Mouse (Mus musculus) hindbrain, embryonic 11.5 days (tissue): ENCODE data around the gene Ppl. TPM values are rescaled to one million over a fixed set of nuclear protein-coding genes. Genes with fewer than 3 reads are reported as not detected.

Source experiments
- ATAC-seq: fragments of 200-750 bp; cut with Nextera tagmentation; 2 replicates; pipeline ENCODE4 v1.8.0; 2017; ENCODE audit warnings: mild to moderate bottlenecking, moderate TSS enrichment, moderate library complexity; ENCODE audit not compliant: low FRiP score
- DNase-seq: peaks from one replicate; pipeline ENCODE4 v3.0.0-alpha.2; 2015; ENCODE audit warnings: low spot score
- H3K27ac ChIP-seq: fragments of 300-500 bp; sonication (generic); 2 replicates; pipeline ENCODE4 v1.5.1; 2014; ENCODE audit warnings: mild to moderate bottlenecking, low read depth, low read length
- H3K27me3 ChIP-seq: fragments of 300-500 bp; sonication (generic); 2 replicates; pipeline ENCODE4 v1.6.1; 2014; ENCODE audit warnings: mild to moderate bottlenecking, low read length, moderate library complexity, mixed read lengths; ENCODE audit not compliant: control insufficient read depth, insufficient read depth
- H3K36me3 ChIP-seq: fragments of 300-500 bp; sonication (generic); 2 replicates; pipeline ENCODE4 v1.6.1; 2014; ENCODE audit warnings: mild to moderate bottlenecking, low read length, moderate library complexity, mixed read lengths; ENCODE audit not compliant: control insufficient read depth, insufficient read depth
- H3K4me1 ChIP-seq: fragments of 300-500 bp; sonication (generic); replicated peaks from 2 replicates; pipeline ENCODE4 v1.6.1; 2014; ENCODE audit warnings: low read length, mixed read lengths; ENCODE audit not compliant: control insufficient read depth, insufficient read depth
- H3K4me2 ChIP-seq: fragments of 300-500 bp; sonication (generic); replicated peaks from 2 replicates; pipeline ENCODE4 v1.6.1; 2014; ENCODE audit warnings: mild to moderate bottlenecking, low read depth, low read length
- H3K4me3 ChIP-seq: fragments of 300-500 bp; sonication (generic); 2 replicates; pipeline ENCODE4 v1.5.1; 2014; ENCODE audit warnings: low read depth, low read length
- H3K9ac ChIP-seq: fragments of 300-500 bp; sonication (generic); 2 replicates; pipeline ENCODE4 v1.6.1; 2014; ENCODE audit warnings: low read depth, low read length
- H3K9me3 ChIP-seq: fragments of 300-500 bp; sonication (generic); 2 replicates; pipeline ENCODE4 v1.6.1; 2016; ENCODE audit warnings: low read length; ENCODE audit not compliant: control insufficient read depth
- WGBS: fragments of 180-500 bp; shearing (Covaris S2); extraction: QIAGEN DNeasy Blood & Tissue Kit; methylation state at CpG from one replicate; pipeline ENCODE4 v1.1.7; 2014; 5-methylcytosine and 5-hydroxymethylcytosine counted together
- polyA plus RNA-seq: library from polyadenylated mRNA; unstranded; fragments of >200 nt; fragmentation: Nextera tagmentation; extraction: Ambion mirVana; gene quantifications from 2 replicates; pipeline ENCODE4 v1.2.1, GENCODE M21; 2014

Ppl gene
- polyA plus RNA-seq, 1 experiment from 2014 or later, result 1.2 TPM

DNA sequence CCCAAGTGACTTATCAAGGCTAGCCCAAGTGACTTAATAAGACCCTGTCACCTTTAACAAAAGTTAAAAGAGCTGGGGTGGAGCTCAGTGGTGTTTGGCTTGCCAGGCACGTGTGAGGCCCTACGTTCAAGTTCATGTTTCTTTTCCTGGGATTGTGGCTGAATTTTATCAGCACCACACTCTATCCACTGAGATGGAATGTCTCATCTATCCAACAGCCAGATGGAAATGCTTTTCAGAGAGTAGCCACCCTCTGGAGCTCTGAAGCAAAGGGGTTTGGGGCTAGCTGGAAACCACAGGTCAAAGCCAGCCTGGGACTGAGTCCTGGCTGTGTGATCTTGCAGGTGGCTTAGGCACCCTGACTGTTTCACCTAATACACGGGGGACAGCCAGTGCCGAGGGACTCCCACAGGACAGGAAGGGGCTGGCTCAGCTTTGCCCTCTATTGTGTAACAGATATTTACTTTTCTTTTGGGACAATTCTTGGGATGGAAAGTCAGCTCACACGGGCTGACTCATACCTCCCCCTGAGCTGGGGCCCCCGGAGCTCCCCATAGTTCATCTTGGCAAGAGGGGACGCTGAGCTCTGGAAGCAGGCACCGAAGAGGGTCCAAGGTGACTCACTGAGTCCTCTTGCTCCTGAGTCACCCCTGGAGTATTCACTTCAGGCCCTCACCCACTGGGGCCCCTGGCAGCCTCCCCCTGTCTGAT lies 3.5 kb upstream of the Ppl start:
- ATAC-seq, result no peak
- Histone ChIP-seq H3K4me3 (no peak overlapping the region), H3K27ac (no peak overlapping the region), H3K4me1 (no peaks in the 10 kb centered on the region), H3K9ac (no peak overlapping the region), H3K4me2 (no peak overlapping the region), H3K9me3 (no peaks in the 10 kb centered on the region), H3K36me3 (no peaks in the 10 kb centered on the region), H3K27me3 (peaks cover 35% of the 10 kb centered on the region)
- WGBS, result 65% methylated on average over 8 of the region's 8 CpGs
- no peak for DNase-seq

DNA sequence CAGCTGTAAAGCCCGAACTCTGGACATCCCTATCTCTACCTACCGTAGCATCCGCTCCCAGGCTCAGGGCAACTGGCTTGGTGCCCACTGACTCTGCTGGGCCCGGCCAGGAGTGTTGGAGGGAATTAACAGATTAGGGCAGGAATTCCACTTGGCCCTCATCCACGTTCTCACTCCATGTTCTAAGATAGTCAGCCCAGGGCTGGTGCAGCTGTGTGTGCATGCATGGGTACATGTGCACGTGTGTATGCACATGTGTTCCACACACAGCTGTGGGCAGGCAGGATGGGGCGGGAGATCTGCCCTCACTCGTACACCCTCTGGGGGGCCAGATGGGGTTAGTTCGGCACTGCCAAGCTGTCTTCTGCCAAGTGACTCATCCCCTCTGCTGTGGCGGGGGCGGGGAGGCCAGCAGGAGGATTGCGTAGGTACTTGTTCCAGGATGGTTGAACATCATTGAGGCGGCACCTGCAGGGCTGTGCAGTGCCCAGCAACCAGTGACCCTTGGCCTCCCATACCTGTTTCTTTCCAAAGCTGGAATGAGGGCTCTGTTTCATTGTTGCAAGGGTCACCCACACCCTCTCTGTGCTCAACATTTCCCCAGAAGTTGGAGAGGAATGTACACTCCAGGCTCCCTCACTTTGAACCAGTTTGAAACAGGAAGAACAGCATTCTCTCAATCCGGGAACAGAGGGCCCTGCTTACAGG lies 2.6 kb upstream of the Ppl start:
- H3K27me3 ChIP-seq, result peaks cover 41% of the 10 kb centered on the region
- H3K36me3 ChIP-seq, result no peaks in the 10 kb centered on the region
- no peak for DNase-seq

DNA sequence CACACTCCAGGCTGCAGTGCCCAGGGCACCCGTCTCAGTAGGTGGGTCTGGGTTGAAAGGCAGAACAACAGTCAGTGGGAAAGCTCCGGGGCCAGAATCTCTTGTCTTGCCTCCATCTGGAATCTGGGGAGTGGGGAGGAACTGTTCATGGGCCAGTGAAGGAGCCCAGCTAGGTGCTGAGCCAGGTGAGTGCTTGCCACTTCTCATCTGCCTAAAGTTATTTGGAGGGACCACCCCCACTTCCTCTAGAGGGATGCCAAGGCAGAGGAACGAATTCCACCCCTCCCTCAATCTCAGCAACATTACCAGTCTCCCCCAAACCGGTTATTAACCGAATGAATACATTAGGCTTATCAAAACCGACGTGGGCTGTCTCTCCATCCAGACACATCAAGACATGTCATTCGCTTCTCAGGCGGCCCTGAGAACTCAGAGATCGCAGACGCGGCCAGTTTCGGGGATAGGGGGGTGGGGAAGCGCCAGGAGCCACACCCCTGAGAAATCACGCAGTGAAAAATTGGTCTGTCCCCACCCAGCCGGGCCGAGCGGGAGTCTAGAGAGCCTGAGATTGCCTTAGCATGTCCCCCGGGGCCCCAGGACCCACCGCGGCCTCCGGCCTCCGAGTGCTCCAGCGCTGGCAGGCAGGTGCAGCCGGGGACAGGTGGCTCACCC lies 834 bp downstream of the Ppl start:
- DNase-seq, result no peak
- Histone ChIP-seq H3K9me3 (no peaks in the 10 kb centered on the region), H3K4me2 (no peak overlapping the region; the same call in 1 of the 2 replicates), H3K36me3 (no peaks in the 10 kb centered on the region), H3K27me3 (peaks cover 42% of the 10 kb centered on the region), H3K9ac (no peak overlapping the region), H3K27ac (no peak overlapping the region), H3K4me3 (no peak overlapping the region), H3K4me1 (no peaks in the 10 kb centered on the region)
- ATAC-seq, result no peak
- WGBS, result 2% methylated on average over 25 of the region's 25 CpGs

More for the DNA sequence above, 2.6 kb upstream of the Ppl start:
- no peak overlapping the region for H3K9ac ChIP-seq
- ATAC-seq, result no peak
- H3K4me1 ChIP-seq, result no peaks in the 10 kb centered on the region
- WGBS, result 80% methylated on average over 14 of the region's 14 CpGs
- no peak overlapping the region for H3K4me3 ChIP-seq
- no peaks in the 10 kb centered on the region for H3K9me3 ChIP-seq
- H3K27ac ChIP-seq, result no peak overlapping the region
- H3K4me2 ChIP-seq, result no peak overlapping the region

DNA sequence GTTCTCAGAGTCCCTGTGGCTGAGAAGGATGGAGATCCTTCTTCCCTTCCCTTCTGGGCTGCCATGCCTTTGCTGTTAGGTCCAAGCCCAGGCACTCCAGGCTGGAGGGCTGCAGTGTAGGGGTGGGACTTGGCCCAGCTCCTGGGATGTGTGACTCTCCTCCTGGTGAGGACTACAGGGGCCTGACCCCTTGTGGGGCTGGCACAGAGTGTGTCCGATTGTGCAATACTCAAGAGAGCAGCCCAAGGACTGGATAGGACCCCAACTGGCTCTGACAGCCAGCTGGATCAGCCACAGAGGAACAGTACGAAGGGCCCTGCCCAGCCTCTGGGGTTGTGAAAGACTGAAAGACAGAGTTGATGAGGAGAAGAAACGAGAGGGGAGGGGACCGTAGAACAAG lies 1.5 kb downstream of the Ppl start:
- Histone ChIP-seq H3K4me3 (no peak overlapping the region), H3K4me1 (no peaks in the 10 kb centered on the region), H3K27ac (no peak overlapping the region), H3K36me3 (no peaks in the 10 kb centered on the region), H3K27me3 (peaks cover 42% of the 10 kb centered on the region), H3K4me2 (no peak overlapping the region), H3K9ac (no peak overlapping the region), H3K9me3 (no peaks in the 10 kb centered on the region)
- DNase-seq (no peak), ATAC-seq (no peak)
- WGBS, result 14% methylated on average over 4 of the region's 4 CpGs

DNA sequence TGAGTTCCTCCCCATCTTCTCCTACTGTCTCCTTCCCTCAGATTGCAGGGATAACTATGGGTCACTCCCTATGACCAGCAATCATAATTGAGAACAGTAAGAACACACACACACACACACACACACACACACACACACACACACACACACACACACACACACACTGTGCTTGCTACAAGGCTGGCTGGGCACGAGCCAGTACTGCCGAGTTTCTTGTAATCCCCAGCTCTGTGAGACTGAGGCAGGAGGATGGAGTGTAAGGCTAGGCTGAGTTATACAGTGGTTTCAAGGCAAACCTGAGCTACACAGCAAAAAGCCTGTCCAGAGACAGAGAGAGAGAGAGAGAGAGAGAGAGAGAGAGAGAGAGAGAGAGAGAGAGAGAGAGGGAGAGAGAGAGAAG lies 2.0 kb downstream of the Ppl start:
- Histone ChIP-seq H3K27me3 (peaks cover 42% of the 10 kb centered on the region), H3K9me3 (no peaks in the 10 kb centered on the region), H3K4me1 (no peaks in the 10 kb centered on the region), H3K4me2 (no peak overlapping the region), H3K9ac (no peak overlapping the region), H3K27ac (no peak overlapping the region), H3K36me3 (no peaks in the 10 kb centered on the region), H3K4me3 (no peak overlapping the region)
- no peak for ATAC-seq
- DNase-seq, result no peak
- 53% methylated on average over 2 of the region's 2 CpGs for WGBS

DNA sequence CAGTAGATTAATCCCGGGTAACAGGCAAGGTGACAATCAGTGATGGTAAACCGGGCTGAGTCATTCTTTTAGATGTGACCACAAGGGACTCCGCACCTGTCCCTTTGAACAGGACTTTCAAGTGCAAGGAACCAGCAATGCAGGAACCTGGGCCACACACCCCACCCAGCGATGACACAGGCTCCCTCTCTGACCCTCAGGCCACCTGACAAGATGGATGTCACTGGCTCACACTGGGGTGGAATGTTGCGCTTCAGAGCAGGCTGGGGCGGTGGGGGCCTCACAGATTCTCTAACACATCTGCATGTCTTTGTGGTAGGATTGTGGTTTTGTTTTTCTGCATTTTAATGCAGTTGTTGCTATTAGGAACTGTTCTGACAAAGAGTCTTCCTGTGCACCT lies 8.7 kb downstream of the Ppl start:
- Histone ChIP-seq H3K27me3 (no peaks in the 10 kb centered on the region), H3K4me2 (no peak overlapping the region), H3K36me3 (no peaks in the 10 kb centered on the region), H3K4me1 (no peaks in the 10 kb centered on the region), H3K9ac (no peak overlapping the region), H3K9me3 (no peaks in the 10 kb centered on the region), H3K27ac (no peak overlapping the region), H3K4me3 (no peak overlapping the region)
- DNase-seq, result no peak
- 74% methylated on average over 6 of the region's 6 CpGs for WGBS
- no peak for ATAC-seq

DNA sequence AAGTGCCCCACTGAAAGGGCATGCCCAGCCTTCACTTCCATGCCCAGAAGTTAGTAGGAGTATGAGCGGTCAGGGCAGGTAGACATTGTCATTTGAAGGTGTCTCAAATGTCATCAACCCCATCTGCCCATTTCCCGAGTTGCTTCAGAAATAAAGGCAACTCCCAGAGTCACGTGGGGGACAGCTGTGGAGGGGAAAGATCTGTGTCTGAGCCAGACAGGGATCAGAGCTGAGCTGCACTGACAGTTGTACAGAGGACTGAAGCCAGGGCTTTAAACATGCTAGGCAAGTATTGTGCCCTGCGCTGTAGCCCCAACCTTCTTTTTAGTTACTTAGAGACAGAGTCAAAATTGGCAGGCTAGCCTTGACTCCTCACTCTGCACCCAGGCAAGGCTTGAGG lies 12.4 kb downstream of the Ppl start:
- Histone ChIP-seq H3K36me3 (no peaks in the 10 kb centered on the region), H3K4me1 (no peaks in the 10 kb centered on the region), H3K27ac (no peak overlapping the region), H3K9ac (no peak overlapping the region), H3K4me3 (no peak overlapping the region), H3K27me3 (no peaks in the 10 kb centered on the region), H3K4me2 (no peak overlapping the region), H3K9me3 (no peaks in the 10 kb centered on the region)
- ATAC-seq (no peak), DNase-seq (no peak)
- WGBS, result 81% methylated on average over 4 of the region's 4 CpGs

DNA sequence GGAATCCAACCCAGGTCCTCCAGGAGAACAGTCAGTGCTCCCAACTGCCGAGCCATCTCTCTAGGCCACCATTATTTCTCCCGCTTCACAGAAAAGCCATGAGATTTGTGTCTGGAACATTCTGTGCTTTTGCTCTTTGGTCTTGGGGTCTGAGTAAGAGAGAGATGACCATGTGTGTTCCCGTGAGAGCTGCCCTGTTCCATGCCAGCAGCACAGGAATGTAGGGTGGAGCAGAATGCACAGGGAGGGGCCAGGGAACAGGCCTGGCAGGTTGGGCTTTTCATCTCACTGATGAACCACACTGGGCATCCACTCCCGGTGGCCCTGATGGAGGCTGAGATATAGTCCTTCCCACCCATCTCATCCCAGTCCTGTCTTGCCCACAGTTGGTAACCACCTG lies 12.8 kb downstream of the Ppl start:
- WGBS, result 83% methylated on average over 4 of the region's 4 CpGs
- ATAC-seq (no peak), DNase-seq (no peak)
- no peak overlapping the region for H3K27ac ChIP-seq
- no peaks in the 10 kb centered on the region for H3K9me3 ChIP-seq
- H3K36me3 ChIP-seq, result no peaks in the 10 kb centered on the region
- no peak overlapping the region for H3K4me3 ChIP-seq
- H3K9ac ChIP-seq, result no peak overlapping the region
- H3K27me3 ChIP-seq, result no peaks in the 10 kb centered on the region
- no peaks in the 10 kb centered on the region for H3K4me1 ChIP-seq
- H3K4me2 ChIP-seq, result no peak overlapping the region
